Mouse (Mus musculus): ENCODE measurements around the gene Asb16. TPM values are rescaled to one million over a fixed set of nuclear protein-coding genes. Genes with fewer than 3 reads are reported as not detected.

Asb16 gene
- total RNA-seq, 2 experiments from 2014 or later: 0.58 to 1.5 TPM

Other genes with a start within 250 kb of the Asb16 start
- gene Mpp3, start 240.3 kb upstream of the Asb16 start, total RNA-seq (2015): not detected in 2 replicates
- not detected in 2 replicates for gene Mpp3, start 240.3 kb upstream of the Asb16 start, total RNA-seq (2017)
- 0.66 and 1.3 TPM in 2 replicates for gene Cd300lg, start 227.2 kb upstream of the Asb16 start, total RNA-seq (2015)
- 0.71 and 1.1 TPM in 2 replicates for gene Cd300lg, start 227.2 kb upstream of the Asb16 start, total RNA-seq (2017)
- 0.22 and 0.24 TPM in 2 replicates for gene Mpp2, start 180.2 kb upstream of the Asb16 start, total RNA-seq (2015)
- 0.08 and 0.71 TPM in 2 replicates for gene Mpp2, start 180.2 kb upstream of the Asb16 start, total RNA-seq (2017)
- not detected in 2 replicates for gene Ppy, start 167.4 kb upstream of the Asb16 start, total RNA-seq (2015)
- not detected in 2 replicates for gene Ppy, start 167.4 kb upstream of the Asb16 start, total RNA-seq (2017)
- gene Pyy, start 160.9 kb upstream of the Asb16 start, total RNA-seq (2015): not detected in 2 replicates
- not detected in 2 replicates for gene Pyy, start 160.9 kb upstream of the Asb16 start, total RNA-seq (2017)
- gene Nags, start 123.2 kb upstream of the Asb16 start, total RNA-seq (2015): 0.29 and 0.39 TPM in 2 replicates
- gene Nags, start 123.2 kb upstream of the Asb16 start, total RNA-seq (2017): 0.20 TPM in 1 of 2 replicates, not detected in the other
- gene Tmem101, start 112.3 kb upstream of the Asb16 start, total RNA-seq (2015): 8.1 and 11.5 TPM in 2 replicates
- 14.9 and 17.5 TPM in 2 replicates for gene Tmem101, start 112.3 kb upstream of the Asb16 start, total RNA-seq (2017)
- gene Lsm12, start 83.4 kb upstream of the Asb16 start, total RNA-seq (2015): 127 and 133 TPM in 2 replicates
- gene Lsm12, start 83.4 kb upstream of the Asb16 start, total RNA-seq (2017): 67.8 and 79.1 TPM in 2 replicates
- gene G6pc3, start 79.1 kb upstream of the Asb16 start, total RNA-seq (2015): 106 and 144 TPM in 2 replicates
- gene G6pc3, start 79.1 kb upstream of the Asb16 start, total RNA-seq (2017): 61.8 and 65.0 TPM in 2 replicates
- gene Hdac5, start 38.6 kb upstream of the Asb16 start, total RNA-seq (2015): 18.6 and 20.6 TPM in 2 replicates
- gene Hdac5, start 38.6 kb upstream of the Asb16 start, total RNA-seq (2017): 18.7 and 22.1 TPM in 2 replicates
- gene BC030867, start 19.9 kb upstream of the Asb16 start, total RNA-seq (2015): 20.7 and 21.1 TPM in 2 replicates
- gene BC030867, start 19.9 kb upstream of the Asb16 start, total RNA-seq (2017): 5.9 and 6.7 TPM in 2 replicates
- 15.3 and 16.3 TPM in 2 replicates for gene Tmub2, start 16.2 kb downstream of the Asb16 start, total RNA-seq (2015)
- gene Tmub2, start 16.2 kb downstream of the Asb16 start, total RNA-seq (2017): 21.4 and 24.8 TPM in 2 replicates
- 19.0 and 19.1 TPM in 2 replicates for gene Atxn7l3, start 27.9 kb downstream of the Asb16 start, total RNA-seq (2015)
- gene Atxn7l3, start 27.9 kb downstream of the Asb16 start, total RNA-seq (2017): 19.5 and 25.6 TPM in 2 replicates
- gene Ubtf, start 51.0 kb downstream of the Asb16 start, total RNA-seq (2015): 31.7 and 34.1 TPM in 2 replicates
- gene Ubtf, start 51.0 kb downstream of the Asb16 start, total RNA-seq (2017): 131 and 155 TPM in 2 replicates
- gene Slc4a1, start 97.5 kb downstream of the Asb16 start, total RNA-seq (2015): 1.1 and 2.0 TPM in 2 replicates
- 0.61 and 0.62 TPM in 2 replicates for gene Slc4a1, start 97.5 kb downstream of the Asb16 start, total RNA-seq (2017)
- gene Rundc3a, start 124.7 kb downstream of the Asb16 start, total RNA-seq (2015): not detected in 2 replicates
- gene Rundc3a, start 124.7 kb downstream of the Asb16 start, total RNA-seq (2017): not detected in 2 replicates
- 95.5 and 124 TPM in 2 replicates for gene Slc25a39, start 139.2 kb downstream of the Asb16 start, total RNA-seq (2015)
- 48.7 and 52.7 TPM in 2 replicates for gene Slc25a39, start 139.2 kb downstream of the Asb16 start, total RNA-seq (2017)
- 119 and 136 TPM in 2 replicates for gene Grn, start 161.6 kb downstream of the Asb16 start, total RNA-seq (2015)
- 44.0 and 45.4 TPM in 2 replicates for gene Grn, start 161.6 kb downstream of the Asb16 start, total RNA-seq (2017)
- gene Fam171a2, start 178.9 kb downstream of the Asb16 start, total RNA-seq (2015): 0.05 and 0.07 TPM in 2 replicates
- gene Fam171a2, start 178.9 kb downstream of the Asb16 start, total RNA-seq (2017): 0.04 and 0.24 TPM in 2 replicates
- gene Itga2b, start 201.4 kb downstream of the Asb16 start, total RNA-seq (2015): 5.3 and 6.4 TPM in 2 replicates
- gene Itga2b, start 201.4 kb downstream of the Asb16 start, total RNA-seq (2017): 14.2 and 22.3 TPM in 2 replicates

Measured in megakaryocyte progenitor cell, adult 5-6 weeks (primary cell).